Mouse (Mus musculus) heart, postnatal 14 days (tissue): ENCODE measurements around the gene Kbtbd12. TPM values are rescaled to one million over a fixed set of nuclear protein-coding genes. Genes with fewer than 3 reads are reported as not detected.

ENCODE experiments used
- DNase-seq, 2 experiments: peaks; one replicate each; pipeline ENCODE4 v3.0.0; 2021 to 2022
- intact Hi-C: fragments of 180-260 bp; cut with DNase I; formaldehyde crosslinking; loops from one replicate; pipeline ENCODE4 v1.15.1; 2025
- total RNA-seq, 2 experiments: library from RNA; stranded (reverse); gene quantifications; 2 replicates each; pipeline ENCODE4 v1.2.3; 2021

Kbtbd12 gene
- total RNA-seq, 2 experiments from 2014 or later, result 32.7 to 36.1 TPM

GRCm38 (mm10) chr6:88514546-88514945 lies 123.2 kb downstream of the Kbtbd12 start:
- no peak for DNase-seq
- intact Hi-C loops, result no loop called here

- no peak for DNase-seq
- intact Hi-C loops, result no loop called here
These were observed 123.8 kb downstream of the Kbtbd12 start for GRCm38 (mm10) chr6:88513984-88514383.

- intact Hi-C loops, result loop anchor here (5.0 kb wide), 1 partner anchor 316 kb away; no protein-coding TSS in a partner anchor
- DNase-seq, result no peak
These were observed 134.7 kb downstream of the Kbtbd12 start for GRCm38 (mm10) chr6:88503044-88503443.

GRCm38 (mm10) chr6:88502030-88502970 lies 135.4 kb downstream of the Kbtbd12 start:
- DNase-seq, result peak in 1 of 2 experiments; percentile 24
- intact Hi-C loops, result loop anchor here (5.0 kb wide), 1 partner anchor 315 kb away; no protein-coding TSS in a partner anchor

- DNase-seq, result no peak
- intact Hi-C loops, result loop anchor here (2.0 to 5.0 kb wide), 2 partner anchors 313 to 388 kb away; no protein-coding TSS in a partner anchor
These were observed 137.4 kb downstream of the Kbtbd12 start for GRCm38 (mm10) chr6:88500405-88500767.

- peak; percentile 66 to 72 for DNase-seq
- intact Hi-C loops, result loop anchor here (2.0 to 5.0 kb wide), 2 partner anchors 312 to 387 kb away; no protein-coding TSS in a partner anchor
These were observed 138.0 kb downstream of the Kbtbd12 start for GRCm38 (mm10) chr6:88499481-88500404.

Other genes starting within 250 kb of the Kbtbd12 start
- gene Eefsec, start 191.4 kb downstream of the Kbtbd12 start, total RNA-seq, result 1 to 10 TPM; 9.0 to 9.5 TPM
- 10 to 100 TPM; 18.7 to 18.9 TPM for gene Ruvbl1, start 172.5 kb downstream of the Kbtbd12 start, total RNA-seq
- gene Sec61a1, start 119.0 kb downstream of the Kbtbd12 start, total RNA-seq, result 10 to 100 TPM; 62.0 to 64.2 TPM
- 100 to 1,000 TPM; 173 to 177 TPM for gene Mgll, start 86.5 kb upstream of the Kbtbd12 start, total RNA-seq
- gene Abtb1, start 204.0 kb upstream of the Kbtbd12 start, total RNA-seq, result 10 to 100 TPM; 23.4 to 24.3 TPM
- 10 to 100 TPM; 26.7 to 27.4 TPM for gene Podxl2, start 237.1 kb upstream of the Kbtbd12 start, total RNA-seq